Mouse (Mus musculus) heart, embryonic 12.5 days (tissue): ENCODE data around the gene Nkap. TPM values are rescaled to one million over a fixed set of nuclear protein-coding genes. Genes with fewer than 3 reads are reported as not detected.
A peak's percentile ranks its signal among the peaks of the same experiment; 100 is the strongest.
"Not testable (repeated sequence)": the region's sequence is repeated elsewhere in the genome, so short reads cannot be mapped to it uniquely, and the experiment has no call there.

Source experiments
- ATAC-seq: fragments of 200-750 bp; cut with Nextera tagmentation; 2 replicates; pipeline ENCODE4 v1.8.0; 2017; ENCODE audit warnings: moderate TSS enrichment, moderate library complexity; ENCODE audit not compliant: insufficient number of reproducible peaks, low FRiP score
- H3K27ac ChIP-seq: fragments of 300-500 bp; sonication (generic); 2 replicates; pipeline ENCODE4 v1.5.1; 2016; ENCODE audit warnings: mild to moderate bottlenecking, moderate library complexity; ENCODE audit not compliant: poor library complexity, severe bottlenecking
- H3K27me3 ChIP-seq: fragments of 300-500 bp; sonication (generic); replicated peaks from 2 replicates; pipeline ENCODE4 v1.6.1; 2016; ENCODE audit warnings: mild to moderate bottlenecking, moderate library complexity
- H3K36me3 ChIP-seq: fragments of 300-500 bp; sonication (generic); 2 replicates; pipeline ENCODE4 v1.6.1; 2016; ENCODE audit warnings: mild to moderate bottlenecking, moderate library complexity
- H3K4me1 ChIP-seq: fragments of 300-500 bp; sonication (generic); replicated peaks from 2 replicates; pipeline ENCODE4 v1.6.1; 2016; ENCODE audit warnings: mild to moderate bottlenecking
- H3K4me2 ChIP-seq: fragments of 300-500 bp; sonication (generic); 2 replicates; pipeline ENCODE4 v1.6.1; 2016; ENCODE audit warnings: mild to moderate bottlenecking, moderate library complexity
- H3K4me3 ChIP-seq: fragments of 300-500 bp; sonication (generic); 2 replicates; pipeline ENCODE4 v1.5.1; 2016; ENCODE audit warnings: mild to moderate bottlenecking
- H3K9ac ChIP-seq: fragments of 300-500 bp; sonication (generic); 2 replicates; pipeline ENCODE4 v1.6.1; 2016; ENCODE audit warnings: mild to moderate bottlenecking, moderate library complexity
- H3K9me3 ChIP-seq: fragments of 300-500 bp; sonication (generic); replicated peaks from 2 replicates; pipeline ENCODE4 v1.6.1; 2016; ENCODE audit warnings: mild to moderate bottlenecking, moderate library complexity
- WGBS: fragments of 180-500 bp; shearing (Covaris S2); methylation state at CpG from one replicate; pipeline ENCODE4 v1.1.7; 2016; 5-methylcytosine and 5-hydroxymethylcytosine counted together
- polyA plus RNA-seq: library from polyadenylated mRNA; unstranded; fragments of >200 nt; fragmentation: Nextera tagmentation; extraction: Ambion mirVana; gene quantifications from 2 replicates; pipeline ENCODE4 v1.2.1, GENCODE M21; 2016

Gene Nkap
- polyA plus RNA-seq, 1 experiment from 2014 or later, result 16.1 TPM

DNA sequence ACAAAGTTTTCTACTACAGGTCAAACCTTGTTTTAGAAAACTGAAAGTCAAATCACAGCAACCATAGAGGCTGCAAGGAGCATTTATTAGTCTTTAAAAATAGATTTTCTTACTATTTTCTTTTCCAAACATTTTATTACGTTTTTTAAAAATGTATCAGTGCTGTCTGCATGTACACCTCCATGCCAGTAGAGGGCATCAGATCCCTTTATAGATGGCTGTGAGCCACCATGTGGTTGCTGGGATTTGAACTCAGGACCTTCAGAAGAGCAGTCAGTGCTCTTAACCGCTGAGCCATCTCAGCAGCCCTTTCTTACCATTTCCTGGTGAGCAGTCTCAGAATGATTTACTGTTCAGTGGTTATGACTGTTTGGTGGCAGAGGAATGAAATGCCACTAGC lies 22.8 kb upstream of the Nkap start:
- Histone ChIP-seq H3K9me3 (no peaks in the 10 kb centered on the region), H3K4me3 (no peak overlapping the region), H3K27ac (no peak overlapping the region), H3K4me2 (no peak overlapping the region), H3K36me3 (peaks cover 19% of the 10 kb centered on the region; the same call in 1 of the 2 replicates), H3K9ac (no peak overlapping the region), H3K4me1 (no peaks in the 10 kb centered on the region), H3K27me3 (no peaks in the 10 kb centered on the region)
- ATAC-seq, result no peak
- 75% methylated on average over 2 of the region's 2 CpGs for WGBS

DNA sequence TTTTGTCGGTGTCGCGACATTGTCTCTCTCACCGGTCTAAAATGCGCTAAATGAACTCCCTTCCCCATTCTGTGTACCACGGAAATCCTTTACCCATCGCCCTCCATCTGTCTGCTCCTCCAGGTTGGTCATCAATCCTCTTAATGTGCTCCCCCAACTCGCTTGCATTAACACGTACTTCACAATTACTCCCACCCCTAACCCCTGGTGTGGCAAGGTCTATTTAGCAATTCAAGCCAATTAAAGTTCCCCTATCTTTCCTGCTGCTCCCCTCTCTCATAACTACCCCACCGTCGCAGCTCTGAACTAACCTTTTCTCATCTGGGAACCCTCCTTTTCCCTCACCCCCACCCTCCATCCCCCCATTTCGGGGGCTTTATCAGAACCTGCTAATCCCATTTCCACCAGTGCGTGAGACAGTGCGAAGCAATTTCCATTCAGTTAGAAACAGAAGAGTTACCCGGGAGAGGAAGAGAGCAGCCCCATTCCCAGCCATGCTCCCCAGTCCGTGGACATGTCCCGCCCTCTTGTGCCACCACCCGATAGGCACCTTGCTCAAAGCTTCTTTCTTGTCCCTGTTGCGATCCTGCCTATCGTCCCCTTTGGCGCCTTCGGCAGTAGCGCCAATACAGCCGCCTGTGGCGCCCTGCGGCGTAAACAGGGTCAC lies 16.9 kb upstream of the Nkap start:
- H3K27ac ChIP-seq, result peak overlapping the region; percentile 93
- H3K4me1 ChIP-seq, result no peaks in the 10 kb centered on the region
- H3K9ac ChIP-seq, result peak overlapping the region; percentile 75
- peak overlapping the region; percentile 64 for H3K4me3 ChIP-seq
- H3K27me3 ChIP-seq, result no peaks in the 10 kb centered on the region
- peak overlapping the region; percentile 73 for H3K4me2 ChIP-seq
- H3K36me3 ChIP-seq, result no peaks in the 10 kb centered on the region
- peak; percentile 85 for ATAC-seq
- no peaks in the 10 kb centered on the region for H3K9me3 ChIP-seq
- WGBS, result 12% methylated on average over 27 of the region's 27 CpGs

DNA sequence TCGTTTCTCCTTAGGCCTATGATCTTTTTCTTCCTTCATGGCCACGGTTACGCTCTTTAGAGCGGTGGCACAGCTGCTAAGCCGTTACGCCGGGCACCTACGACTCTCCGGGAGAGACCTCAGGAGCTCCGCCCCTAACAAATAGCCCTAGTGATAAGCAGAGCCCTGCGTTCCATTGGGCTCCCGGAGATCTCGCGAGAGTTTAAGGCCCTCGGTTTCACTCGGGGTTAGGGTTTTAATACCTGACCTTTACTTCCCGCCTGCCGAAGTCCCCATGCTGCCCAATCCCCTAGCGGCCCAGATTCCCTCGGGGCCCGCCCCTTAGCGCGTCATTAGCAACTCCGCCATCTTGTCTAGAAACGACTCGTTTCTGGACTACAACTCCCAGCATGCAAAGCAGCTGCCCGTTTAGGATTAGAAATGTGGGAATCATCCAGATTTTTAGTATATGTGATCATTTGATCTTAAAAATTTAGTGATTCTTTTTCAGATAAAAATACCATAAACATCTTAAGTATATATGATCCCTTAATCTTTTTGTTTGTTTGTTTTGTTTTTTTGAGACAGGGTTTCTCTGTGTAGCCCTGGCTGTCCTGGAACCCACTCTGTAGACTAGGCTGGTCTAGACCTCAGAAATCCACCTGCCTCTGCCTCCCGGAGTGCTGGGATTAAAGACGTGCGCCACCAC lies 16.3 kb upstream of the Nkap start, which contains the start of gene Upf3b:
TSS of gene Upf3b (minus strand) at position 130 of the 688 bp plus-strand sequence.
- 15% methylated on average over 30 of the region's 30 CpGs for WGBS
- H3K4me3 ChIP-seq, result peak within 1 kb of the TSS; percentile 64
- peak within 1 kb of the TSS; percentile 93 for H3K27ac ChIP-seq
- peak within 1 kb of the TSS; percentile 73 for H3K4me2 ChIP-seq
- peak within 1 kb of the TSS; percentile 75 for H3K9ac ChIP-seq
- no peaks in the 10 kb centered on the region for H3K4me1 ChIP-seq
- no peaks in the 10 kb centered on the region for H3K36me3 ChIP-seq
- peak; percentile 98 for ATAC-seq
- no peaks in the 10 kb centered on the region for H3K9me3 ChIP-seq
- H3K27me3 ChIP-seq, result peaks cover 2% of the 10 kb centered on the region

DNA sequence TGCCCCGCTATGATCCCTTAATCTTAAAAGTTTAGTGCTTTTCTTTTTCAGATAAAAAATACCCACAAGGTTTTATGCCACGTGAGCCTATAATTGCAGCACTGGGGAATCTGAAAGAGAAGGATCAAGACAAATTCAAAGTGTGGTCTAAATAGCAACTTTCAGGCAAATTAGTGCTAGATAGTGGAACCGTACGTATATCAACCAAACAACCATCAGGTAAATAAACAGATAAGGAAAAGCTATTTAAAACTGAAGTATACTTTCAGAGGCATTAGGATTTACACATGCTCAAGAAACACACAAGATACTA lies 15.8 kb upstream of the Nkap start:
- WGBS, result 68% methylated on average over 4 of the region's 4 CpGs
- Histone ChIP-seq H3K36me3 (no peaks in the 10 kb centered on the region), H3K27ac (no peak overlapping the region), H3K4me1 (no peaks in the 10 kb centered on the region), H3K9me3 (no peaks in the 10 kb centered on the region), H3K27me3 (peaks cover 7% of the 10 kb centered on the region), H3K9ac (no peak overlapping the region), H3K4me3 (no peak overlapping the region), H3K4me2 (peak overlapping the region; percentile 26; the same call in 1 of the 2 replicates)
- no peak for ATAC-seq

DNA sequence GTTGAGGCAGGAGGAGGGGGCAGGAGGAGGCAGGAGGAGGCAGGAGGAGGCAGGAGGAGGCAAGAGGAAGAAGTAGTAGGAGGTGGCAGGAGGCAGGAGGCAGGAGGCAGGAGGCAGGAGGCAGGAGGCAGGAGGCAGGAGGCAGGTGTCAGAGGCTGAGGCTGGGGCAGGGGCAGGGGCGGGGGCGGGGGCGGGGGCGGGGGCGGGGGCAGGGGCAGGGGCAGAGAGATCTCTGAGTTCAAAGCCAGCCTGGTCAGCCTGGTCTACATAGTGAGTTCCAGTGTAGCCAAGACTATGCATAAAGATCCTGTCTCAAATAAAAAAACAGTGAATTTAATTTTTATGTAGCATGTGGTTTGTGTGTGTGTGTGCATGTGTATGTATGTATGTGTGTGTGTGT lies 9.5 kb upstream of the Nkap start:
- WGBS, result no CpG with 5 or more reads among the region's 5 CpGs
- no peak overlapping the region for H3K27ac ChIP-seq

DNA sequence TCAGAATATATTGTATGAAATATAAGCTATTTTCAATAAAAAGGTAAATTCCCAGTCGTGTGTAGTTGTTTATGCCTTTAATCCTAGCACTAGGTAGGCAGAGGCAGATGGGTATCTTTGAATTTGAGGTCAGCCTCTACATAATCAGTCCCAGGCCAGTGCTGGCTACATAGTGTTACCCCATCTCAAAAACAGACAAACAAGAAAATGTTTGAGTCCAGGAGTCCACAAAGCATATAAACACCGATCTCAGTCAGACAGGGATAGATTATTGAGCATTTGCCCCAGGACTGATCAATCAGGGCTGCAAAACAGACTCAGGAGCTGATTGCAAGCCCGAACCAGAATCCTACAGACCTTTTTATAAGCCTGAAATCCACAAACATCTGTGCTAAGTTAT lies 7.0 kb upstream of the Nkap start:
- H3K27me3 ChIP-seq, result peaks cover 25% of the 10 kb centered on the region
- no peaks in the 10 kb centered on the region for H3K4me1 ChIP-seq
- no peak for ATAC-seq
- no peak overlapping the region for H3K9ac ChIP-seq
- WGBS, result 49% methylated on average over 3 of the region's 3 CpGs
- no peak overlapping the region for H3K4me3 ChIP-seq
- H3K9me3 ChIP-seq, result no peaks in the 10 kb centered on the region
- H3K36me3 ChIP-seq, result no peaks in the 10 kb centered on the region
- H3K27ac ChIP-seq, result no peak overlapping the region
- no peak overlapping the region for H3K4me2 ChIP-seq

More for the DNA sequence above, 9.5 kb upstream of the Nkap start:
- Histone ChIP-seq H3K36me3 (no peaks in the 10 kb centered on the region), H3K4me2 (no peak overlapping the region), H3K4me1 (no peaks in the 10 kb centered on the region), H3K4me3 (no peak overlapping the region), H3K9ac (no peak overlapping the region), H3K27me3 (peaks cover 25% of the 10 kb centered on the region), H3K9me3 (no peaks in the 10 kb centered on the region)
- no peak for ATAC-seq

DNA sequence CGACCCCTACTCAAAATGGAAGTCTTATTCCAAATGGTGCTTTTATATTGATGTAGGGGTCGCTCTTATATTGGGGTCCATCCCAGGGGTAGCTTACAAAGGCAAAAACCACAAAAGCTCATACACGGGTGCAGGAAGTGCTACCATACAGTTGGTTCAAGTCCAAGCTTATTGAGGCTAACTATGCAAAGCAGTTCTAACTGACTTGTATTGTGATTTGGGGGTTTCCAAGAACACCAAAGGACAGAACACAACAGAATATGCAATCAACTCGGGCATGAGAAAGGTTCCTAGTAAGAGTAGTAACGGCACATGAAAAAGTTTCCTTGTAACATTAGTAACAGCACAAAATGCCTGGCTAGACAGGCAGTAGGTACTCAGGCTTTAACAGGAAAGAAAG lies 6.4 kb upstream of the Nkap start:
- Histone ChIP-seq H3K4me2 (no peak overlapping the region), H3K27ac (no peak overlapping the region), H3K4me3 (no peak overlapping the region), H3K9ac (no peak overlapping the region), H3K36me3 (no peaks in the 10 kb centered on the region), H3K4me1 (no peaks in the 10 kb centered on the region), H3K9me3 (no peaks in the 10 kb centered on the region), H3K27me3 (peaks cover 24% of the 10 kb centered on the region)
- no peak for ATAC-seq
- 63% methylated on average over 5 of the region's 5 CpGs for WGBS

DNA sequence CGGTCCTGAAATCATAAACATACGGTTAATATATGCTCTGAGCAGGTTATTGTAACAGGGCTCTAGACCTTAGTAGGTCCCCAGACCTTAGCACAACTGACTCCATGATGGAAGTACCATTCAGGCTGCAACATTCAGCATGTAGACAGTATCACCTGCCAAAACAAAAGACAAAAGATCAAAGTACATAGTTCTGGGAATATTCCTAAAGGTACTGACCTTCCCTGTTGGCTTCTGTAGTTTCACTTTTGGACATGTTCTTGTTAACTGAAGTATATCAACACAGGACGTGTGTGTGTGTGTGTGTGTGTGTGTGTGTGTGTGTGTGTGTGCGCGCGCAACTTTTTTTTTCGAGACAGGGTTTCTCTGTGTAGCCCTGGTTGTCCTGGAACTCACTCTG lies 1.1 kb upstream of the Nkap start:
- Histone ChIP-seq H3K4me3 (no peak overlapping the region), H3K36me3 (no peaks in the 10 kb centered on the region), H3K4me1 (peaks cover 4% of the 10 kb centered on the region; the same call in 1 of the 2 replicates), H3K27ac (no peak overlapping the region), H3K9me3 (no peaks in the 10 kb centered on the region), H3K27me3 (no peaks in the 10 kb centered on the region), H3K9ac (no peak overlapping the region), H3K4me2 (no peak overlapping the region)
- 79% methylated on average over 7 of the region's 7 CpGs for WGBS
- no peak for ATAC-seq

DNA sequence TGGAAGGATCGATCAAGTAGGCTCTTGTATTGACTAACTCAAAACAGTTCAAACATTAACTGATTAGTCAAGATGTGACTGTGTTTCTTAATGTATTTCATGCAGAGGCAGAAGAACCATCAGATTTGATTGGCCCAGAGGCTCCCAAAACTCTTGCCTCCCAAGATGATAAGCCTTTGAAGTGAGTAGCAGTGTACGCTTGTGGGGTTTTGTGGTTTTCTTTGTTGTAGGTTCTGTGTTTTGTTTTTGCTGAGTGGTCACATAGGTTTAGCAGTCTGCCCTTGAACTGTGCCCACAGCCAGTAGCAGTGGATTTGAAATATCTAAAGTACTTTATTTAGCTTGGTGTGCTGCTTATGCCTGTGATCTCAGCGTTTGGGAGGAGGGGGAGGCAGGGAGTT lies 15.1 kb downstream of the Nkap start:
- H3K36me3 ChIP-seq, result peaks cover 34% of the 10 kb centered on the region
- H3K27me3 ChIP-seq, result no peaks in the 10 kb centered on the region
- H3K4me2 ChIP-seq, result no peak overlapping the region
- 73% methylated on average over 3 of the region's 3 CpGs for WGBS
- H3K4me3 ChIP-seq, result no peak overlapping the region
- H3K9me3 ChIP-seq, result no peaks in the 10 kb centered on the region
- no peak for ATAC-seq
- H3K27ac ChIP-seq, result no peak overlapping the region
- H3K9ac ChIP-seq, result no peak overlapping the region
- H3K4me1 ChIP-seq, result no peaks in the 10 kb centered on the region

DNA sequence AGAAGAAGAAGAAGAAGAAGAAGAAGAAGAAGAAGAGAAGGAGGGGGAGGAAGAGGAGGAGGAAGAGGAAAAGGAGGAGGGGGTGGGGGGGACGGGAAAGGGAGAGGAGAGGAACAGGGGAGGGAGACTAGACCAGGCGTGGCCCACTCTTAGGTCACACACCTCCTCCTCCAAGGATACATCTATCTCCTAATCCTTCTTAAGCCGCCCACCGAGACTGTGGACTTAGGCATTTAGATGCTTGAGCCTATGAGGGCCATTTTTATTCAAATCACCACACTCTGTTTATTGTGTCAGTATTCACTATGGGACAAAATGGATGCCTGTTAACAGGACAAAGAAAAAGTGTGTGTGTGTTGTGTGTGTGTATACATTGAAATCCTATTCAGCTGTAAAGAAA lies 17.9 kb downstream of the Nkap start:
- H3K4me2 ChIP-seq, H3K27ac ChIP-seq, H3K9me3 ChIP-seq, H3K9ac ChIP-seq, ATAC-seq, H3K27me3 ChIP-seq, H3K4me3 ChIP-seq, H3K4me1 ChIP-seq: not testable (repeated sequence)
- no CpG with 5 or more reads among the region's 4 CpGs for whole genome bisulfite sequencing
- peaks cover 15% of the 10 kb centered on the region for H3K36me3 ChIP-seq

DNA sequence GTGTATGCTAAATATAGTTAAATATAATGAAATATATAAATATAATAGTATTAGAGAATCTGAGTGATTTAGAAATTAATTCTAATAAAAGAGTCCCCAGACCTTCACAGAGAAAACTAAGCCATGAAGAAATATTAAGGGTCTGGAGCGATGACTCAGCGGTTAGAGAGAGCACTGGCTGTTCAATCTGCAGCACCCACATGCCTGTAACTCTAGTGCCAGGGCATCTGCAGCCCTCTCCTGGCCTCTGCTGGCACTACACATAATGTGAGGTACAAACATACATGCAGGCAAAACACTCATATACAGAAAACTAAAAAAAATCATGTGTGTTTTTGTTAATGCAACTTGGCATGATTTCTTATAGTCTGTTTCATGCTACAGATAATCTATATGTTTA lies 18.4 kb downstream of the Nkap start:
- Histone ChIP-seq H3K4me3 (no peak overlapping the region), H3K27ac (no peak overlapping the region), H3K4me1 (no peaks in the 10 kb centered on the region), H3K36me3 (peaks cover 15% of the 10 kb centered on the region), H3K9me3 (no peaks in the 10 kb centered on the region), H3K9ac (no peak overlapping the region), H3K27me3 (no peaks in the 10 kb centered on the region), H3K4me2 (no peak overlapping the region)
- WGBS, result 96% methylated on average over 2 of the region's 2 CpGs
- ATAC-seq, result no peak

DNA sequence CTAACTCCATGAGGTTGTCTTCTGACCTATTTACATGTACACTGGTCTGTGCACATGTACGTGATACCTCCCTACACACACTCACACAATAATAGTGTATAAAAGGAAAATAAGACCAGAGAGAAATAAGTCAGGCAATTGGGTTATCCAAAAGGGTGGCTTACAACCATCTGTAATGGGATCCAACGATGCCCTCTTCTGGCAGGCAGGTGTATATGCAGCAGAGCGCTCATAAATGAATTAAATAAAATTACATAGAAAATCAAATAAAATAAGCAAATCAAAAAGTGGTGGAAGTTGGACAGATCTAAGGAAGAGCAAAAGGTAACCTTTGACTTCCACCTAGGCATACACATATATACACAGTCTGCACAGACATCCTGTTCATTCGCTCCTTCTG lies 31.2 kb downstream of the Nkap start:
- Histone ChIP-seq H3K27me3 (no peaks in the 10 kb centered on the region), H3K4me1 (no peaks in the 10 kb centered on the region), H3K9ac (no peak overlapping the region), H3K9me3 (no peaks in the 10 kb centered on the region), H3K4me2 (no peak overlapping the region), H3K4me3 (no peak overlapping the region), H3K27ac (no peak overlapping the region), H3K36me3 (peaks cover 22% of the 10 kb centered on the region)
- WGBS, result 52% methylated on average over 4 of the region's 4 CpGs
- no peak for ATAC-seq
